8 mouse cellular contexts compared by ENCODE assay signal in the genomic region with DNA sequence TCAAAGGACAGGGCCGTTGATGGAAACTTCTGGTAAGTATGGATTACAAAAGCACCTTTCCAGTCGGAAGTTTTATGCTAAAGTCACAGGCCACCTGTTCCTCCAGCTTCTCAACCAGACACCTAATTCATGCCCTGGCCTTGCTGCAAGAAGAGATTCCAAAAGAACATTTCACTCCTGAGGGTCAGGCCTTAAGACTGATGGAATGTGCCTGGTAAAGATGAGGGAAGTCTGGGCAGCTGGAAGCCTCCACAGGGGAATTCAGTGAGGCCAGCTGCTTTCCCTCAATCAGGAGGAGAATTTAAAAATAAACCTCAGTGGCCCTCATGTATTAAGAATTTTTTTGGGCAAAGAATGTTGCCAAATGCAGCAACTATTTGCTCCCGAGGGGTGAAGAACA.
DNase-seq lines count a peak whose midpoint lies in the region; ATAC-seq and TF ChIP-seq lines count a peak whose summit lies in the region.

No protein-coding gene starts in this region.

- H3K36me3 ChIP-seq in heart, embryonic 12.5 days, result no peaks in the 10 kb centered on the region

- no peaks in the 10 kb centered on the region for H3K27me3 ChIP-seq in cerebellum, adult 2 months (ENCODE audit: control insufficient read depth, insufficient read depth, low read length)
- H3K27me3 ChIP-seq in heart, embryonic 12.5 days (replicated peaks), result no peaks in the 10 kb centered on the region

- peak overlapping the region; percentile 24 for H3K4me2 ChIP-seq in heart, embryonic 12.5 days

- no peak for TF ChIP-seq CTCF in cerebellum, adult 2 months (IDR thresholded peaks at IDR 0.05; ENCODE audit: borderline replicate concordance, insufficient read depth, low read depth, low read length)

- DNase-seq in cerebellum, adult 2 months, result no peak
- no peak for DNase-seq in cerebellum, postnatal 25 days
- peak; percentile 25 for DNase-seq in brain, adult 2 months (ENCODE audit: low read depth, low spot score)
- DNase-seq in lung, postnatal 10 days, result peak; percentile 66
- DNase-seq in spleen, postnatal 14 days (ENCODE audit: low spot score in 2 of 2), result no peak
- DNase-seq in liver, result no peak

- no peak overlapping the region for H3K4me3 ChIP-seq in cerebellum, adult 2 months (replicated peaks; ENCODE audit: insufficient read depth, low read depth, low read length)
- no peak overlapping the region for H3K4me3 ChIP-seq in heart, embryonic 12.5 days

- peaks cover 14% of the 10 kb centered on the region for H3K4me1 ChIP-seq in cerebellum, adult 2 months (ENCODE audit: control insufficient read depth, insufficient read depth, low read length)
- H3K4me1 ChIP-seq in heart, embryonic 12.5 days (replicated peaks), result peaks cover 61% of the 10 kb centered on the region

- no peaks in the 10 kb centered on the region for H3K9me3 ChIP-seq in heart, embryonic 12.5 days (replicated peaks)

- ATAC-seq in heart, embryonic 12.5 days (ENCODE audit: insufficient number of reproducible peaks, low FRiP score), result no peak
- no peak for ATAC-seq in granulocyte monocyte progenitor cell, adult 5-6 weeks (replicated peaks; ENCODE audit: poor library complexity, severe bottlenecking)

- no peak overlapping the region for H3K9ac ChIP-seq in heart, embryonic 12.5 days

- no peak for TF ChIP-seq POLR2A in cerebellum, adult 2 months (IDR thresholded peaks at IDR 0.05; ENCODE audit: borderline replicate concordance, insufficient read depth, low read length)

- WGBS in cerebellum, adult 2 months, result 42% methylated on average over 3 of the region's 3 CpGs
- 30% methylated on average over 3 of the region's 3 CpGs for WGBS in heart, embryonic 12.5 days

- 0 out of 2 replicates have a peak overlapping the region, but pooled peaks have one; percentile 17 for H3K27ac ChIP-seq in cerebellum, adult 2 months (ENCODE audit: insufficient read depth, low read length)
- H3K27ac ChIP-seq in heart, embryonic 12.5 days (ENCODE audit: poor library complexity, severe bottlenecking), result peak overlapping the region; percentile 56

Comparison
In these comparisons a context has a peak if more than half of its experiments do, and no peak if none do; other contexts are left out.
1. DNase-seq: peak in brain, adult 2 months (single experiment) and lung, postnatal 10 days (single experiment); none in cerebellum, adult 2 months (0 of 2), cerebellum, postnatal 25 days (0 of 2), spleen, postnatal 14 days (0 of 2) and liver (single experiment).